Comparison of ENCODE assay signal across 26 mouse cellular contexts in genomic region chr1:159681252-159681651, GRCm38 (mm10).
"Had no signal": no experiment of that assay in that cellular context is flagged by ENCODE, and none has a peak within 500 bp of the region (broad histone marks: within the 10 kb centered on the region; RNA-seq: fewer than 3 reads in every experiment).

No protein-coding gene starts in this region.

- H3K4me1 ChIP-seq: heart, embryonic 10.5 days; liver, embryonic 13.5 days; liver, embryonic 15.5 days had no signal

- H3K4me3 ChIP-seq: gastrocnemius, adult 2 months; heart, embryonic 10.5 days; heart, embryonic 12.5 days; hindbrain, embryonic 10.5 days; hindbrain, embryonic 12.5 days; intestine, embryonic 15.5 days; left cerebral cortex, adult 2 months; limb, embryonic 10.5 days; limb, embryonic 12.5 days; liver, embryonic 13.5 days; liver, embryonic 15.5 days had no signal

- H3K27ac ChIP-seq: gastrocnemius, adult 2 months; heart, embryonic 10.5 days; hindbrain, embryonic 10.5 days; hindbrain, embryonic 12.5 days; hindbrain, embryonic 14.5 days; intestine, embryonic 15.5 days; left cerebral cortex, adult 2 months; limb, embryonic 10.5 days; limb, embryonic 12.5 days; liver, embryonic 13.5 days; liver, embryonic 15.5 days had no signal

- H3K27me3 ChIP-seq: heart, embryonic 12.5 days; hindbrain, embryonic 12.5 days; intestine, embryonic 15.5 days; liver, embryonic 13.5 days; liver, embryonic 15.5 days had no signal

- H3K36me3 ChIP-seq: heart, embryonic 10.5 days; heart, embryonic 12.5 days; hindbrain, embryonic 10.5 days; hindbrain, embryonic 12.5 days; intestine, embryonic 15.5 days; limb, embryonic 10.5 days; limb, embryonic 12.5 days; liver, embryonic 13.5 days; liver, embryonic 15.5 days had no signal

- DNase-seq: gastrocnemius, adult 2 months; gastrocnemius, postnatal 10 days; gastrocnemius, postnatal 25 days; heart, adult 18-20 months; heart, postnatal 10 days; heart, postnatal 4 days; kidney, adult 18-20 months; kidney, adult 8-10 months; kidney, postnatal 10 days; kidney, postnatal 25 days; kidney, postnatal 4 days; liver; liver, embryonic 13.5 days had no signal

- H3K9ac ChIP-seq: heart, embryonic 12.5 days; hindbrain, embryonic 12.5 days; hindbrain, embryonic 14.5 days; intestine, embryonic 15.5 days; limb, embryonic 12.5 days; liver, embryonic 13.5 days; liver, embryonic 15.5 days had no signal

- ATAC-seq: inflammation-experienced regulatory T-cells, adult 6 months; intestine, embryonic 15.5 days; intestine, postnatal 0 days had no signal

- H3K9me3 ChIP-seq: heart, embryonic 10.5 days; heart, embryonic 12.5 days; hindbrain, embryonic 10.5 days; hindbrain, embryonic 12.5 days; intestine, embryonic 15.5 days; limb, embryonic 10.5 days; limb, embryonic 12.5 days; liver, embryonic 13.5 days; liver, embryonic 15.5 days had no signal

- H3K4me2 ChIP-seq: heart, embryonic 12.5 days; hindbrain, embryonic 12.5 days; hindbrain, embryonic 14.5 days; intestine, embryonic 15.5 days; limb, embryonic 12.5 days; liver, embryonic 11.5 days; liver, embryonic 13.5 days; liver, embryonic 15.5 days had no signal
